13 mouse cellular contexts compared by ENCODE assay signal in genomic region chr9:55259741-55260140, GRCm38 (mm10).
"Had no signal": no experiment of that assay in that cellular context is flagged by ENCODE, and none has a peak within 500 bp of the region (broad histone marks: within the 10 kb centered on the region; RNA-seq: fewer than 3 reads in every experiment).

No protein-coding gene starts in this region.

- H3K36me3 ChIP-seq: limb, embryonic 12.5 days; midbrain, embryonic 12.5 days; neural tube, embryonic 13.5 days had no signal

- DNase-seq: kidney, postnatal 14 days; liver; lung, adult 2 months; lung, postnatal 10 days; retina, postnatal 1 day; right cerebral cortex, postnatal 4 days; spleen, adult 18-20 months; thymus, adult 18-20 months; thymus, postnatal 14 days had no signal

- H3K4me3 ChIP-seq: limb, embryonic 12.5 days; midbrain, embryonic 12.5 days; neural tube, embryonic 13.5 days had no signal

- H3K27ac ChIP-seq: limb, embryonic 12.5 days; liver, embryonic 14.5 days; midbrain, embryonic 12.5 days; neural tube, embryonic 13.5 days had no signal
